Mouse (Mus musculus): ENCODE data around the gene Pecam1.

The Pecam1 gene

GRCm38 (mm10) chr11:106701589-106701988 lies 48.8 kb downstream of the Pecam1 start:
- DNase-seq (ENCODE audit: extremely low read depth, insufficient read length, low spot score): no peak

- no peak for DNase-seq (ENCODE audit: extremely low read depth, insufficient read length, low spot score)
Measured at GRCm38 (mm10) chr11:106699083-106699482, 51.3 kb downstream of the Pecam1 start.

GRCm38 (mm10) chr11:106698289-106698688 lies 52.1 kb downstream of the Pecam1 start:
- DNase-seq (ENCODE audit: extremely low read depth, insufficient read length, low spot score): no peak

- DNase-seq (ENCODE audit: extremely low read depth, insufficient read length, low spot score): no peak
Measured at GRCm38 (mm10) chr11:106695917-106696316, 54.5 kb downstream of the Pecam1 start.

GRCm38 (mm10) chr11:106692890-106693289 lies 57.5 kb downstream of the Pecam1 start:
- DNase-seq (ENCODE audit: extremely low read depth, insufficient read length, low spot score): no peak

GRCm38 (mm10) chr11:106688375-106688774 lies 62.1 kb downstream of the Pecam1 start:
- no peak for DNase-seq (ENCODE audit: extremely low read depth, insufficient read length, low spot score)

- DNase-seq (ENCODE audit: extremely low read depth, insufficient read length, low spot score): no peak
Measured at GRCm38 (mm10) chr11:106687293-106687692, 63.1 kb downstream of the Pecam1 start.

- DNase-seq (ENCODE audit: extremely low read depth, insufficient read length, low spot score): no peak
Measured at GRCm38 (mm10) chr11:106684027-106684426, 66.4 kb downstream of the Pecam1 start.

- no peak for DNase-seq (ENCODE audit: extremely low read depth, insufficient read length, low spot score)
Measured at GRCm38 (mm10) chr11:106683345-106683744, 67.1 kb downstream of the Pecam1 start.

GRCm38 (mm10) chr11:106681138-106681537 lies 69.3 kb downstream of the Pecam1 start:
- no peak for DNase-seq (ENCODE audit: extremely low read depth, insufficient read length, low spot score)

GRCm38 (mm10) chr11:106679874-106680273 lies 70.6 kb downstream of the Pecam1 start:
- no peak for DNase-seq (ENCODE audit: extremely low read depth, insufficient read length, low spot score)

- no peak for DNase-seq (ENCODE audit: extremely low read depth, insufficient read length, low spot score)
Measured at GRCm38 (mm10) chr11:106677910-106678591, 72.4 kb downstream of the Pecam1 start.

- DNase-seq (ENCODE audit: extremely low read depth, insufficient read length, low spot score): no peak
Measured at GRCm38 (mm10) chr11:106677331-106677730, 73.1 kb downstream of the Pecam1 start.

GRCm38 (mm10) chr11:106675875-106676274 lies 74.6 kb downstream of the Pecam1 start:
- DNase-seq (ENCODE audit: extremely low read depth, insufficient read length, low spot score): no peak

GRCm38 (mm10) chr11:106675201-106675726 lies 75.2 kb downstream of the Pecam1 start:
- no peak for DNase-seq (ENCODE audit: extremely low read depth, insufficient read length, low spot score)

- DNase-seq (ENCODE audit: extremely low read depth, insufficient read length, low spot score): no peak
Measured at GRCm38 (mm10) chr11:106674612-106675153, 75.7 kb downstream of the Pecam1 start.

GRCm38 (mm10) chr11:106673727-106674611 lies 76.5 kb downstream of the Pecam1 start:
- no peak for DNase-seq (ENCODE audit: extremely low read depth, insufficient read length, low spot score)

GRCm38 (mm10) chr11:106672919-106673505 lies 77.4 kb downstream of the Pecam1 start:
- no peak for DNase-seq (ENCODE audit: extremely low read depth, insufficient read length, low spot score)

GRCm38 (mm10) chr11:106671801-106672200 lies 78.6 kb downstream of the Pecam1 start:
- no peak for DNase-seq (ENCODE audit: extremely low read depth, insufficient read length, low spot score)

- DNase-seq (ENCODE audit: extremely low read depth, insufficient read length, low spot score): no peak
Measured at GRCm38 (mm10) chr11:106670951-106671478, 79.4 kb downstream of the Pecam1 start.

- no peak for DNase-seq (ENCODE audit: extremely low read depth, insufficient read length, low spot score)
Measured at GRCm38 (mm10) chr11:106670266-106670665, 80.2 kb downstream of the Pecam1 start.

All from 3134 (cell line).